Mouse (Mus musculus) layer of hippocampus, adult 11-12 months (tissue): ENCODE results near the gene Gjc1.

Source experiments
- DNase-seq: peaks from one replicate; pipeline ENCODE4 v3.0.0; 2022; ENCODE audit warnings: low spot score

The Gjc1 gene

GRCm38 (mm10) chr11:102771916-102772714 is 47.4 kb downstream of the Gjc1 start:
- DNase-seq = no peak

- no peak for DNase-seq
Observed at GRCm38 (mm10) chr11:102770662-102771435, 48.7 kb downstream of the Gjc1 start.

- no peak for DNase-seq
Observed at GRCm38 (mm10) chr11:102769993-102770661, 49.4 kb downstream of the Gjc1 start.

- no peak for DNase-seq
Observed at GRCm38 (mm10) chr11:102769141-102769540, 50.4 kb downstream of the Gjc1 start.

GRCm38 (mm10) chr11:102767055-102767670 is 52.3 kb downstream of the Gjc1 start:
- DNase-seq = no peak

GRCm38 (mm10) chr11:102765416-102765815 is 54.1 kb downstream of the Gjc1 start:
- DNase-seq = no peak

GRCm38 (mm10) chr11:102763009-102763767 is 56.3 kb downstream of the Gjc1 start:
- no peak for DNase-seq

GRCm38 (mm10) chr11:102762248-102762647 is 57.3 kb downstream of the Gjc1 start:
- DNase-seq = no peak

- DNase-seq = no peak
Observed at GRCm38 (mm10) chr11:102761309-102762210, 57.9 kb downstream of the Gjc1 start, which contains the start of gene Adam11. Gene Adam11, plus strand, starts transcription at chr11:102761439.

GRCm38 (mm10) chr11:102760805-102761308 is 58.6 kb downstream of the Gjc1 start:
- no peak for DNase-seq

GRCm38 (mm10) chr11:102758977-102759376 is 60.5 kb downstream of the Gjc1 start:
- no peak for DNase-seq

- DNase-seq = no peak
Observed at GRCm38 (mm10) chr11:102755391-102755790, 64.1 kb downstream of the Gjc1 start.

- DNase-seq = no peak
Observed at GRCm38 (mm10) chr11:102754416-102754815, 65.1 kb downstream of the Gjc1 start.

- DNase-seq = no peak
Observed at GRCm38 (mm10) chr11:102753591-102754324, 65.7 kb downstream of the Gjc1 start.

- DNase-seq = no peak
Observed at GRCm38 (mm10) chr11:102752896-102753590, 66.5 kb downstream of the Gjc1 start.

- no peak for DNase-seq
Observed at GRCm38 (mm10) chr11:102749712-102750111, 69.8 kb downstream of the Gjc1 start.
